Mouse (Mus musculus) liver, adult 2 months (tissue): ENCODE results near the gene Bcl9. TPM values are rescaled to one million over a fixed set of nuclear protein-coding genes. Genes with fewer than 3 reads are reported as not detected.
A peak's percentile ranks its signal among the peaks of the same experiment; 100 is the strongest.

ENCODE experiments used
- DNase-seq: peaks from one replicate; pipeline ENCODE4 v3.0.0-alpha.2; 2011; ENCODE audit warnings: low read depth, low spot score; ENCODE audit errors: extremely low read depth
- H3K27ac ChIP-seq: fragments of 200-500 bp; replicated peaks from 2 replicates; pipeline ENCODE4 v1.5.1; 2012; ENCODE audit warnings: low read depth, mild to moderate bottlenecking, control low read depth, inconsistent platforms, low read length; ENCODE audit not compliant: insufficient read depth
- H3K27me3 ChIP-seq: fragments of 200-500 bp; 2 replicates; pipeline ENCODE4 v1.6.1; 2012; ENCODE audit warnings: mild to moderate bottlenecking, moderate library complexity, low read length, inconsistent platforms; ENCODE audit not compliant: control insufficient read depth, insufficient read depth
- H3K36me3 ChIP-seq: fragments of 200-500 bp; 2 replicates; pipeline ENCODE4 v1.6.1; 2012; ENCODE audit warnings: low read length, inconsistent platforms; ENCODE audit not compliant: control insufficient read depth, insufficient read depth
- H3K4me1 ChIP-seq: fragments of 200-500 bp; 2 replicates; pipeline ENCODE4 v1.6.1; 2011; ENCODE audit warnings: low read length; ENCODE audit not compliant: control insufficient read depth, insufficient read depth
- H3K4me3 ChIP-seq: fragments of 200-500 bp; 2 replicates; pipeline ENCODE4 v1.5.1; 2011; ENCODE audit warnings: low read depth, mild to moderate bottlenecking, control low read depth, low read length, moderate library complexity; ENCODE audit not compliant: insufficient read depth
- H3K79me2 ChIP-seq: fragments of 200-500 bp; 2 replicates; pipeline ENCODE4 v1.6.1; 2012; ENCODE audit warnings: inconsistent platforms, mild to moderate bottlenecking, low read length, moderate library complexity; ENCODE audit not compliant: control insufficient read depth, insufficient read depth
- H3K9ac ChIP-seq: fragments of 200-500 bp; 2 replicates; pipeline ENCODE4 v1.6.1; 2012; ENCODE audit warnings: low read depth, mild to moderate bottlenecking, control low read depth, inconsistent platforms, low read length
- CTCF ChIP-seq: fragments of 200-500 bp; IDR thresholded peaks from 2 replicates; pipeline ENCODE4 v1.5.1; 2011; ENCODE audit warnings: low read depth, low read length, control low read depth
- POLR2A ChIP-seq: fragments of 200-500 bp; IDR thresholded peaks from 2 replicates; pipeline ENCODE4 v1.6.1; 2011; ENCODE audit warnings: low read length, control low read depth; ENCODE audit not compliant: insufficient read depth; ENCODE audit errors: extremely low read depth
- WGBS: fragments of 180-500 bp; shearing (Covaris S2); methylation state at CpG from one replicate; pipeline ENCODE4 v1.1.7; 2018; 5-methylcytosine and 5-hydroxymethylcytosine counted together
- polyA plus RNA-seq: library from polyadenylated mRNA; depleted of rRNA; stranded (reverse); fragments of >200 nt; gene quantifications from 2 replicates; pipeline ENCODE4 v1.2.3, GENCODE M21; 2012
- total RNA-seq: library from RNA; depleted of rRNA; stranded (reverse); fragments of >200 nt; gene quantifications from 2 replicates; pipeline ENCODE4 v1.2.3, GENCODE M21; 2014

The Bcl9 gene
- total and polyA plus RNA-seq, 2 experiments = 1.0 to 3.1 TPM

DNA sequence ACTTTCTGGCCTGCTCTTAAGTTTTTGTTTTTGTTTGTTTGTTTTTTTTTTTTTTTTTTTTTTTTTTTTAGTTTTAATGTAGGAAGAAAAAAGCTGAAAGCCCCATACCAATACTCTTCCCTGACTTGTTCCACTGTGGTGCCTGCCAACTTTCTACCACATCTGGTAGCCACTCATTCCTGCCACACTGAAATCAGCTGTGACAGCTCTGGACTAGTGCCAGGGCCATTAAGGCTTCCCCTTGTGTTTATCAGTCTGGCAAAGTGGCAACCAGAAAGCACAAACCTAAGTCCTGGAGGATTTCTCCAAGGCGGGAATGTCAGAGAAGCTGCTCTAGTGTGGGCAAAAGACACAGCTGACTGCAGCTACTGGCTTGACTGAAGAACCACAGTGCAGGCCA lies 83.3 kb downstream of the Bcl9 start:
- peaks cover 23% of the 10 kb centered on the region for H3K36me3 ChIP-seq
- WGBS = 85% methylated on average over 1 of the region's 1 CpGs
- no peak overlapping the region for H3K27ac ChIP-seq
- no peak overlapping the region for H3K9ac ChIP-seq
- DNase-seq = no peak
- no peak overlapping the region for H3K4me3 ChIP-seq
- no peaks in the 10 kb centered on the region for H3K27me3 ChIP-seq
- TF ChIP-seq CTCF (no peak), POLR2A (no peak)
- H3K79me2 ChIP-seq = no peaks in the 10 kb centered on the region
- H3K4me1 ChIP-seq = no peaks in the 10 kb centered on the region

DNA sequence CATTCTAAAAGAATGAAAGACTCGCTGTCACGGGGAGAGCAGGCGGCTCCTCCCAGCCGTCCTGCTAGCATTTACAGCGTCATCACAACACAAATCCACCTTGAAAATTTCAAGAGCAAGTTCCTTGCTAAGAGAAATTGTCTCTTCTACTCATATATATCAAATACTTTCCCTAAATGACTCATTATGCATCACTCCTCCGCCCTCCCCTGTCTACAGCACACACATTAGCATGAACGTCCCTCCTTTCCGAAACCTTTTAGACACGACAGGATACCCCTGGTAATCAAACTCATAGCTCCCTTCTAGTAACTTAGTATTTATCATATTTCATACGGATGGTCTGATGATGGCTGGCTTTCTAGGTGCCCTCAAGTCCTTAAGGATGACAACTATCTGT lies 83.8 kb downstream of the Bcl9 start:
- 96% methylated on average over 10 of the region's 10 CpGs for WGBS
- peaks cover 20% of the 10 kb centered on the region; the same call in 1 of the 2 replicates for H3K36me3 ChIP-seq
- H3K9ac ChIP-seq = no peak overlapping the region
- H3K4me1 ChIP-seq = no peaks in the 10 kb centered on the region
- H3K27me3 ChIP-seq = no peaks in the 10 kb centered on the region
- DNase-seq = no peak
- H3K27ac ChIP-seq = no peak overlapping the region
- no peak overlapping the region for H3K4me3 ChIP-seq
- no peaks in the 10 kb centered on the region for H3K79me2 ChIP-seq
- TF ChIP-seq POLR2A (no peak), CTCF (no peak)

DNA sequence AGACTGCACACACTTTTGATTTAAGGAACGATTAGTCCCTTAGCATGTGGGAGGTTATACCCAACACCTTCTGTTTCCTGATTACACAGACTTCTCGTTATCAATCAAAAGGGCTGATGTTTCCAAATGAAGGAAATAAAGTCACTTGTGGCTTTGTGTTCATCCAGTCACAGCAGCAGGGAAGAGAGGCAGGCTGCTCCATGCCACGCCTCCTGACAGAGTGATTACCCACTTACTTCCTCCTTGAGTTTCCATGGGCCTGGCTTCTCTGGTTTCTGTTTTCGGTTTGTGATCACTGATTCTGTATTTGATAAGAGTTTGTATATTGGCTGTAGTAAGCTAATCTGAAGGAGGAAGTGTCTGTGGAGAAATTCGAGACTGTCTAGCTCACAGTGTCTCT lies 86.5 kb downstream of the Bcl9 start:
- Histone ChIP-seq H3K79me2 (no peaks in the 10 kb centered on the region), H3K27me3 (no peaks in the 10 kb centered on the region), H3K9ac (no peak overlapping the region), H3K4me3 (no peak overlapping the region), H3K4me1 (no peaks in the 10 kb centered on the region), H3K27ac (no peak overlapping the region), H3K36me3 (peaks cover 25% of the 10 kb centered on the region)
- peak; percentile 33 for DNase-seq
- no peak for TF ChIP-seq POLR2A
- 74% methylated on average over 5 of the region's 5 CpGs for WGBS

DNA sequence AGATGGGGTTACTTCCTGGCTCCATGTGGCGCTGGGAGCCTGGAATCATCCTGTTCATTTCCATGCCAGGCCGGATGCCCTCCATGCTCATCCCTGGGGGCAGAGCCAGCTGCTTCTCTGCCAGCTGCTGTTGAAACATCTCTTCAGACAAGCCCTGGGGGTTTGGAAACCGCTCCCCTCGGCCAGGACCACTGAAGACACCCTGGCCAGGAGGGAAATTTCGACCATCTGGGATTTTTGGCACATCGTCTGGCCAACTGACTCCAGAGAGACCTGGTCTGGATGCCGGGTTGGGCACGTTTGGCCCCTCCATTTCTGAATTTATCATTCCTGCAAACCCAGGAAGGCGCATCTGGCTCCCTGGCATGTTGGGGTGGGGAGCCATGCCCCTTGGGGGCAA lies 88.4 kb downstream of the Bcl9 start:
- Histone ChIP-seq H3K27ac (no peak overlapping the region), H3K27me3 (no peaks in the 10 kb centered on the region), H3K36me3 (peaks cover 19% of the 10 kb centered on the region), H3K4me1 (no peaks in the 10 kb centered on the region), H3K9ac (no peak overlapping the region), H3K79me2 (no peaks in the 10 kb centered on the region), H3K4me3 (no peak overlapping the region)
- TF ChIP-seq CTCF (no peak), POLR2A (no peak)
- WGBS = 90% methylated on average over 9 of the region's 9 CpGs
- no peak for DNase-seq

DNA sequence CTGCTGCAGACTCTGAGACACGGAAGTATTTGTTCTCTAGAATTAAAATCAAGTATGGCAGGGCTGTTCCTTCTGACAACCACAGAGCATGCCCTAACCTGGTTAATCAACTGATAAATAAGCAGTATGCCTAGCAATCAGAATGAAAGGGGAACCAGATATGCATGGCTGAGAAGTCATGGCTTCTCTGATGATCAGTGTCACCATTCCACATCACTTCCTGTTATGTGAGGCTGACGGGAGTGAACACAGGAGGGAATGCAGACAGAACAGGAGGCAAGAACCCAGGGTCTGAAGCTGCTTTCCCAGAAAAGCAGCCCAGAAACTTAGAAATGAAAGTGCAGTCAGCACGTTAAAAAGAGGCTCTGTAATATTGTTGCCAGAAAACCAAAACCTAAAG lies 91.2 kb downstream of the Bcl9 start:
- H3K4me3 ChIP-seq = no peak overlapping the region
- no peaks in the 10 kb centered on the region for H3K79me2 ChIP-seq
- peaks cover 13% of the 10 kb centered on the region for H3K36me3 ChIP-seq
- H3K9ac ChIP-seq = no peak overlapping the region
- 85% methylated on average over 3 of the region's 3 CpGs for WGBS
- no peak overlapping the region for H3K27ac ChIP-seq
- no peak for TF ChIP-seq POLR2A
- TF ChIP-seq CTCF = no peak
- no peaks in the 10 kb centered on the region for H3K4me1 ChIP-seq
- H3K27me3 ChIP-seq = no peaks in the 10 kb centered on the region
- DNase-seq = no peak

DNA sequence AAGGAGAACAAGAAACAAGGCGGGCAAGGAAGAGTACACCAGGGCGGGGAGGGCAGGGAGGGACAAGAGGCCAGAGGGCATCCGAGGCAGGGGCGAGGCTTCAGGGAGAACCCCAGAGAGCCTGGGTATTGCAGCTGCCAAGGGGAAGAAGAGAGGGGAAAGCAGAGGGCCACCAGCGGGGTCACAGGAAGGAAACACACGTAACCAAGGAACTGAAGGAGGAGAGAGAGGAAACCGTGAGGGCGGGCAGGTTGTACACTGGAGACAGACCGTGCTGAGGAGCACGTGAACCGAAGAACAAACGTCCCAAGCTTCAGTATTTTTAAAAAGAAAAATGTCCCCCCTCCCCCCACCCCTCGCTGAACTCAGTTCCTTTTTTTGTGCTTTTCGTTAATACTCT lies 93.8 kb downstream of the Bcl9 start:
- H3K36me3 ChIP-seq = peaks cover 10% of the 10 kb centered on the region
- H3K4me3 ChIP-seq = no peak overlapping the region
- H3K27ac ChIP-seq = no peak overlapping the region
- H3K4me1 ChIP-seq = no peaks in the 10 kb centered on the region
- 75% methylated on average over 14 of the region's 14 CpGs for WGBS
- H3K27me3 ChIP-seq = no peaks in the 10 kb centered on the region
- TF ChIP-seq POLR2A (no peak), CTCF (no peak)
- H3K79me2 ChIP-seq = no peaks in the 10 kb centered on the region
- no peak for DNase-seq
- no peak overlapping the region for H3K9ac ChIP-seq
